Mouse (Mus musculus): ENCODE results near the gene Zkscan14.
A peak's percentile ranks its signal among the peaks of the same experiment; 100 is the strongest.

GRCm38 (mm10) chr5:145217746-145218145, 16.1 kb upstream of the Zkscan14 start:
- no peak for TF ChIP-seq CTCF (IDR thresholded peaks at IDR 0.05; ENCODE audit: low read depth, low read length)
- peak; percentile 88; the same call in 1 of the 2 replicates for TF ChIP-seq EP300 (IDR thresholded peaks at IDR 0.05; ENCODE audit: insufficient read depth, low read depth, low read length)
- no peak for TF ChIP-seq POLR2A (IDR thresholded peaks at IDR 0.05; ENCODE audit: insufficient read depth, low read length)

Measured in ES-Bruce4 (cell line).